Mouse (Mus musculus): ENCODE measurements around the gene Btg4. TPM values are rescaled to one million over a fixed set of nuclear protein-coding genes. Genes with fewer than 3 reads are reported as not detected.

Gene Btg4
- polyA plus RNA-seq, 1 experiment, result 0.04 TPM

DNA sequence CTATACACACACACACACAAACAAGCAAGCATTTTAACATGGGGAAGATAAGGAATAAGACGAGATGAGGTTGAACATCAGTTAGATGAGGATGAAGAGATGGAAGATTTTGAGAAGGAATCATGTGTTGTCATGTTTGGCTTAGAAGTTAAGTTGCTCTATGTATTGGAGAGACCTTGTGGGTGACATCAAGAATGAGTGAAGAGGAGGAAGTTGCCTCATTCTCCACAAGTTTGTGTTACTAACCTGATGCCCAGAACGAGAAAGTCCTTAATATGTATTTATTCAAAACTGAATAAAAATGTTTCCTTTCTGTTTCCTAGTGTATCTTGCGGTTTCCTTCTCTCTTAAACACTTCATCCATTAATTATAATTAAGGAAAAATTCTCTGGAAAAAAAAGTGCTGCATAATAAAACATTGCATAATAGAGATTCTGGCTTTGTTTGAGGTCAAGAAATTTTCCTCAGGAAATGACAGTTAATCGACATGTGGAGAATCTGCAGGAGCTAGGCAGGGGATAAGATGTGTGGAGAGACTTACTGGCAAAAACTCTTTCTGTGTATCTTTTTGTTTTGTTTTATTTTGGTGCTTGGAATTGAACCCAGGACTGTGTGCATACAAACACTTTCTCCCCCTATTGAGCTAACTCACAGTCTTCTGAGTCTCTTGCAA lies 39.4 kb upstream of the Btg4 start:
- H3K79me2 ChIP-seq (ENCODE audit: control insufficient read depth, insufficient read depth), result no peaks in the 10 kb centered on the region
- H3K27me3 ChIP-seq (ENCODE audit: control insufficient read depth, insufficient read depth, insufficient read length), result no peaks in the 10 kb centered on the region
- no peak overlapping the region for H3ac ChIP-seq (ENCODE audit: control insufficient read depth, insufficient read length)
- H3K4me3 ChIP-seq, result no peak overlapping the region
- H3K36me3 ChIP-seq (ENCODE audit: control insufficient read depth, insufficient read depth), result no peaks in the 10 kb centered on the region
- TF ChIP-seq REST (IDR thresholded peaks at IDR 0.05; ENCODE audit: insufficient read depth, insufficient read length) (no peak), MYOD1 (IDR thresholded peaks at IDR 0.05; ENCODE audit: control insufficient read depth in 1 of 3, insufficient read length in 2 of 3, low read depth in 2 of 3) (no peak), TCF3 (IDR thresholded peaks at IDR 0.05; ENCODE audit: insufficient read length, low read depth) (no peak), MAX (IDR thresholded peaks at IDR 0.05; ENCODE audit: low read depth) (no peak), CEBPB (IDR thresholded peaks at IDR 0.05; ENCODE audit: insufficient read depth, poor library complexity, severe bottlenecking) (no peak), USF1 (IDR thresholded peaks at IDR 0.05; ENCODE audit: low read depth) (no peak), TCF12 (IDR thresholded peaks at IDR 0.05; ENCODE audit: insufficient read depth, poor library complexity, severe bottlenecking) (no peak), SRF (IDR thresholded peaks at IDR 0.05; ENCODE audit: control insufficient read depth, insufficient read length, low read depth) (no peak), E2F4 (IDR thresholded peaks at IDR 0.05; ENCODE audit: insufficient read depth) (no peak), POLR2AphosphoS2 (IDR thresholded peaks at IDR 0.05; ENCODE audit: insufficient read length, low read depth) (no peak), MYOG (IDR thresholded peaks at IDR 0.05; ENCODE audit: control insufficient read depth in 1 of 3, insufficient read depth in 1 of 3, insufficient read length in 2 of 3, low read depth in 2 of 3) (no peak), POLR2A (IDR thresholded peaks at IDR 0.05; ENCODE audit: insufficient read length, low read depth) (no peak)
- H3K4me2 ChIP-seq (ENCODE audit: low read depth), result no peak overlapping the region

DNA sequence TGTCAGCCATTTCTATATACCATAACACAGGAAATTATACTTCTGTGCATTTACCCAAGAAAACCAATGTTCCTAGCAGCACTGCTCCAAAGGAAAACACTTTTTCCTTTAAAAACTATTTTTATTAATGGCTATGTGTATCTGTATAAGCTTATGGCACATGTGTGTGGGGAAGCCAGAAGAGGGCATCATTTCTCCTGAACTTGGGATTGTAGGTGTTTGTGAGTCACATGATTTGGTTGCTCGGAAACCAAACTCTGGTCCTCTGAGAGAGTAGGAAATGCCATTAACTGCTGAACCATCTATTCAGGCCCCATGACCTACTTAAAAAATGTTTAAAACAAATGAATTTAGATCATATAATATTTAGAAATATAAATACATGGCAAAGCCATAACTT lies 33.7 kb upstream of the Btg4 start:
- H3K27me3 ChIP-seq (ENCODE audit: control insufficient read depth, insufficient read depth, insufficient read length), result no peaks in the 10 kb centered on the region
- TF ChIP-seq TCF3 (IDR thresholded peaks at IDR 0.05; ENCODE audit: insufficient read length, low read depth) (no peak), POLR2AphosphoS2 (IDR thresholded peaks at IDR 0.05; ENCODE audit: insufficient read length, low read depth) (no peak), TCF12 (IDR thresholded peaks at IDR 0.05; ENCODE audit: insufficient read depth, poor library complexity, severe bottlenecking) (no peak), CEBPB (IDR thresholded peaks at IDR 0.05; ENCODE audit: insufficient read depth, poor library complexity, severe bottlenecking) (no peak), E2F4 (IDR thresholded peaks at IDR 0.05; ENCODE audit: insufficient read depth) (no peak)
- H3K4me3 ChIP-seq, result no peak overlapping the region
- H3K4me2 ChIP-seq (ENCODE audit: low read depth), result no peak overlapping the region
- H3K79me2 ChIP-seq (ENCODE audit: control insufficient read depth, insufficient read depth), result no peaks in the 10 kb centered on the region
- H3K36me3 ChIP-seq (ENCODE audit: control insufficient read depth, insufficient read depth), result no peaks in the 10 kb centered on the region
- no peak overlapping the region for H3ac ChIP-seq (ENCODE audit: control insufficient read depth, insufficient read length)

DNA sequence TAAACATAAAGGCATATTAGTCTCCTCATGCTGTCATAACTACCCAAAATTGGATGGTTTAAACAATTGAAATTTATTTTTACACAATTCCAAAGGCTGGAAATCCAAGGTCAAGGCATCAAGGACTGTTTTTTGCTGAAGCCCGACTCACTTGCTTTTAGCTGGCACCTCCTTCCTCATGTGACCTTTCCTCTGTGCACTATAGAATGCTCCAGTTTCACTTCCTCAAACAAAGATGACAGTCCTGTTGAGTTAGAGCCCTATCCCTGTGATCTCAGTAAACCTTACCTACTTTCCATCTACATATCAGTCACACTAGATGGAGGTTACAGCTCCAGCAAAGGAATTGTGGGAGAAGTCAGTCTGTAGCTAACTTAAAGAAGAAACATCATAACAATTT lies 30.6 kb upstream of the Btg4 start:
- no peak overlapping the region for H3ac ChIP-seq (ENCODE audit: control insufficient read depth, insufficient read length)
- no peaks in the 10 kb centered on the region for H3K79me2 ChIP-seq (ENCODE audit: control insufficient read depth, insufficient read depth)
- no peaks in the 10 kb centered on the region for H3K27me3 ChIP-seq (ENCODE audit: control insufficient read depth, insufficient read depth, insufficient read length)

DNA sequence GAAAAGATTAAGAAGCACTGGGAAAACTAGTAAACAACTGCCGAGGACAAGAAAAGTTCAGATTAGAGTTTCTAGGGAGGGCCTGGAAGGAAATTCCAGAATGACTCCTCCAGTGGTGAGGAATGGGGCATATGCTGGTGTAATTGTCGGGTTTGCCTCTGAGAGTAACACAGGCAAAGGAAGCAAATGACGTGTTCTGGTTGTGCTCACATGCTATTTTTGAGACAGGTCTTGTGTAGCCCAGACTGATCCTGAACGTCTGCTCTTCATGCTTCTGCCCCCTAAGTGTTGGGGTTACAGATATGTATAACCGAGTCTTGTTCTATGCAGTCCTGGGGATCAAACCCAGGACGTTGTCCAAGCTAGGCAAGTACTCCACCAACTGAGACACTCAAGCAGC lies 29.1 kb upstream of the Btg4 start:
- no peak overlapping the region for H3ac ChIP-seq (ENCODE audit: control insufficient read depth, insufficient read length)
- H3K27me3 ChIP-seq (ENCODE audit: control insufficient read depth, insufficient read depth, insufficient read length), result no peaks in the 10 kb centered on the region
- H3K36me3 ChIP-seq (ENCODE audit: control insufficient read depth, insufficient read depth), result no peaks in the 10 kb centered on the region
- no peak for TF ChIP-seq USF1 (IDR thresholded peaks at IDR 0.05; ENCODE audit: low read depth)
- no peak for TF ChIP-seq MAX (IDR thresholded peaks at IDR 0.05; ENCODE audit: low read depth)
- TF ChIP-seq REST (IDR thresholded peaks at IDR 0.05; ENCODE audit: insufficient read depth, insufficient read length), result no peak
- TF ChIP-seq POLR2AphosphoS2 (IDR thresholded peaks at IDR 0.05; ENCODE audit: insufficient read length, low read depth), result no peak
- no peak for TF ChIP-seq CEBPB (IDR thresholded peaks at IDR 0.05; ENCODE audit: insufficient read depth, poor library complexity, severe bottlenecking)
- TF ChIP-seq MYOG (IDR thresholded peaks at IDR 0.05; ENCODE audit: control insufficient read depth in 1 of 3, insufficient read depth in 1 of 3, insufficient read length in 2 of 3, low read depth in 2 of 3), result no peak
- H3K4me2 ChIP-seq (ENCODE audit: low read depth), result no peak overlapping the region
- H3K4me3 ChIP-seq, result no peak overlapping the region
- no peaks in the 10 kb centered on the region for H3K79me2 ChIP-seq (ENCODE audit: control insufficient read depth, insufficient read depth)

More for the DNA sequence above, 30.6 kb upstream of the Btg4 start:
- H3K4me3 ChIP-seq, result no peak overlapping the region
- TF ChIP-seq MYOD1 (IDR thresholded peaks at IDR 0.05; ENCODE audit: control insufficient read depth in 1 of 3, insufficient read length in 2 of 3, low read depth in 2 of 3) (no peak), POLR2AphosphoS2 (IDR thresholded peaks at IDR 0.05; ENCODE audit: insufficient read length, low read depth) (no peak), POLR2A (IDR thresholded peaks at IDR 0.05; ENCODE audit: insufficient read length, low read depth) (no peak), USF1 (IDR thresholded peaks at IDR 0.05; ENCODE audit: low read depth) (no peak), MAX (IDR thresholded peaks at IDR 0.05; ENCODE audit: low read depth) (no peak), TCF3 (IDR thresholded peaks at IDR 0.05; ENCODE audit: insufficient read length, low read depth) (no peak), REST (IDR thresholded peaks at IDR 0.05; ENCODE audit: insufficient read depth, insufficient read length) (no peak), TCF12 (IDR thresholded peaks at IDR 0.05; ENCODE audit: insufficient read depth, poor library complexity, severe bottlenecking) (no peak), E2F4 (IDR thresholded peaks at IDR 0.05; ENCODE audit: insufficient read depth) (no peak), SRF (IDR thresholded peaks at IDR 0.05; ENCODE audit: control insufficient read depth, insufficient read length, low read depth) (no peak), CEBPB (IDR thresholded peaks at IDR 0.05; ENCODE audit: insufficient read depth, poor library complexity, severe bottlenecking) (no peak), MYOG (IDR thresholded peaks at IDR 0.05; ENCODE audit: control insufficient read depth in 1 of 3, insufficient read depth in 1 of 3, insufficient read length in 2 of 3, low read depth in 2 of 3) (no peak)
- no peak overlapping the region for H3K4me2 ChIP-seq (ENCODE audit: low read depth)
- H3K36me3 ChIP-seq (ENCODE audit: control insufficient read depth, insufficient read depth), result no peaks in the 10 kb centered on the region

DNA sequence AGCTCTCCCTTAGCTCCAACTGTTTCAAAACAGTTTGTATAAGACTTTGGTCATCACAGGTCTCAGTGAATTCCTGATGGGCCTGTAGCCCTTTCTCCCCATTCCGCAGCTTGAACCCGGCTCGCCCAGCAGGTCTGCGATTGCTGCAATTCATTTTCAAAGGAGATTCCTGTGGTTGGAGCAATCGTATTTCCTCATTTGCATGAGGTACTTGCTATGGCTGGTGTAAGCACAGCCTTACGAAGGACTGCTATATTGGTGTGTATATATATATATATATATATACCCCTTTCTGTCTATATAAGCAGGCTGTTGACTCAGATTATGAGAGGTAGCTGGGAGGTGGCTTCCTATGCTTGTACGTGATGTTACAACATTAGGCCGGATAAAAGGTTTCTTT lies 28.4 kb upstream of the Btg4 start:
- Histone ChIP-seq H3K4me2 (ENCODE audit: low read depth) (no peak overlapping the region), H3K79me2 (ENCODE audit: control insufficient read depth, insufficient read depth) (no peaks in the 10 kb centered on the region), H3ac (ENCODE audit: control insufficient read depth, insufficient read length) (no peak overlapping the region), H3K36me3 (ENCODE audit: control insufficient read depth, insufficient read depth) (no peaks in the 10 kb centered on the region), H3K4me3 (no peak overlapping the region), H3K27me3 (ENCODE audit: control insufficient read depth, insufficient read depth, insufficient read length) (no peaks in the 10 kb centered on the region)
- TF ChIP-seq TCF12 (IDR thresholded peaks at IDR 0.05; ENCODE audit: insufficient read depth, poor library complexity, severe bottlenecking) (no peak), POLR2AphosphoS2 (IDR thresholded peaks at IDR 0.05; ENCODE audit: insufficient read length, low read depth) (no peak), USF1 (IDR thresholded peaks at IDR 0.05; ENCODE audit: low read depth) (no peak), MYOD1 (IDR thresholded peaks at IDR 0.05; ENCODE audit: control insufficient read depth in 1 of 3, insufficient read length in 2 of 3, low read depth in 2 of 3) (no peak), E2F4 (IDR thresholded peaks at IDR 0.05; ENCODE audit: insufficient read depth) (no peak), POLR2A (IDR thresholded peaks at IDR 0.05; ENCODE audit: insufficient read length, low read depth) (no peak), CEBPB (IDR thresholded peaks at IDR 0.05; ENCODE audit: insufficient read depth, poor library complexity, severe bottlenecking) (no peak), TCF3 (IDR thresholded peaks at IDR 0.05; ENCODE audit: insufficient read length, low read depth) (no peak), MAX (IDR thresholded peaks at IDR 0.05; ENCODE audit: low read depth) (no peak), MYOG (IDR thresholded peaks at IDR 0.05; ENCODE audit: control insufficient read depth in 1 of 3, insufficient read depth in 1 of 3, insufficient read length in 2 of 3, low read depth in 2 of 3) (no peak)

Measured in myocyte (in vitro differentiated cells).